Mouse (Mus musculus): ENCODE data around the gene Ctsk. TPM values are rescaled to one million over a fixed set of nuclear protein-coding genes. Genes with fewer than 3 reads are reported as not detected.

The Ctsk gene
- polyA plus RNA-seq, 2 experiments = 65.1 to 103 TPM

DNA sequence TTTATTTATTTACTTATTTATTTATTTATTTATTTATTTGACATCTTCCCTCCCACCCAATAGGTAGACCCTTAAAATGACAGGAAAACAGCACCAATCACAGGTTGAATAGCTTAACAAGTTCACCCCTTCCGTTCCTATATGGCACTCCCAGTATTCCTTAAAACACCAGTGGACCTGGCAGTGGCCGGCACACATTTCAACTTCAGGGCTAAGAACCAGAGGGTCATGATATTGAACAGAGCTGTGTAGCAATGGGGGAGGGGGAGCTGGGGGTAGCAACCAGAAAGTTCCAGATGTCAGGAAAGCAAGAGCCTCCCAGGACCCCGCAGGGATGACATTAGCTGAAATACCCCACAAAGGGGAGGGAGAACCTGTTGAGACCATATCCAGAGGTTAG, 21.0 kb downstream of the Ctsk start:
- no peak overlapping the region for H3K9ac ChIP-seq (ENCODE audit: low read depth, low read length, severe bottlenecking)
- H3K27me3 ChIP-seq (ENCODE audit: control insufficient read depth, insufficient read depth, low read length) = no peaks in the 10 kb centered on the region
- H3K4me2 ChIP-seq (replicated peaks; ENCODE audit: low read depth, low read length, severe bottlenecking) = no peak overlapping the region
- peaks cover 3% of the 10 kb centered on the region; the same call in 1 of the 2 replicates for H3K4me1 ChIP-seq (ENCODE audit: control insufficient read depth, insufficient read depth, low read length)
- 77% methylated on average over 3 of the region's 3 CpGs for WGBS
- no peak for TF ChIP-seq POLR2A (IDR thresholded peaks at IDR 0.05; ENCODE audit: borderline replicate concordance, extremely low read depth, insufficient read depth, insufficient read length)
- H3K27ac ChIP-seq (replicated peaks; ENCODE audit: low read depth, low read length) = no peak overlapping the region
- no peak overlapping the region for H3K4me3 ChIP-seq (replicated peaks; ENCODE audit: low read length)
- no peak for DNase-seq (ENCODE audit: low spot score)
- no peak for ATAC-seq (ENCODE audit: low FRiP score, low read depth)
- no peaks in the 10 kb centered on the region for H3K9me3 ChIP-seq (ENCODE audit: control insufficient read depth, low read length)
- no peaks in the 10 kb centered on the region for H3K36me3 ChIP-seq (ENCODE audit: control insufficient read depth, insufficient read depth, low read length)

DNA sequence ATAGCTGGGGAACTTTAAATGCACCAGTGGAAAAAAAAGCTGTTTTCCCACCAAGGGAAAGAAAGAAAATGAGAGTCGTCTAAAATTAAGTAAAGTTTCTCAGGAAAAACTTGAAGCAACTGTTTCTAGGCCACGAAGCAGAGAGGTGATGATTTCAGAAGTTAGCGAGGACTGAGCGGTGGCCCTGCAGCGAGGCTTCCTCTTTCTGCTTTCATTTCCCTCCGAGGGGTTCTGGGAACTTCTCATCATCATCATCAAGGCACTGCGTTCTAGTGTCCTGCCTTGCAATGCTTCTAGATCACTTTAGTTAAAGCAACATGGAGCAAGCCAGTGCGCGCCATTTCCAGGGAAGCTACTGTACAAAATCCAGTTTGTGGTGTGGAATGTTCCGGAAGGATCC, 22.1 kb downstream of the Ctsk start:
- no peak for ATAC-seq (ENCODE audit: low FRiP score, low read depth)
- no peak for DNase-seq (ENCODE audit: low spot score)
- H3K9me3 ChIP-seq (ENCODE audit: control insufficient read depth, low read length) = no peaks in the 10 kb centered on the region
- 87% methylated on average over 10 of the region's 10 CpGs for WGBS
- no peak overlapping the region for H3K4me3 ChIP-seq (replicated peaks; ENCODE audit: low read length)
- H3K36me3 ChIP-seq (ENCODE audit: control insufficient read depth, insufficient read depth, low read length) = no peaks in the 10 kb centered on the region
- TF ChIP-seq POLR2A (IDR thresholded peaks at IDR 0.05; ENCODE audit: borderline replicate concordance, extremely low read depth, insufficient read depth, insufficient read length) = no peak
- H3K27me3 ChIP-seq (ENCODE audit: control insufficient read depth, insufficient read depth, low read length) = no peaks in the 10 kb centered on the region
- H3K27ac ChIP-seq (replicated peaks; ENCODE audit: low read depth, low read length) = no peak overlapping the region
- no peak overlapping the region for H3K9ac ChIP-seq (ENCODE audit: low read depth, low read length, severe bottlenecking)
- no peak overlapping the region for H3K4me2 ChIP-seq (replicated peaks; ENCODE audit: low read depth, low read length, severe bottlenecking)
- peaks cover 3% of the 10 kb centered on the region; the same call in 1 of the 2 replicates for H3K4me1 ChIP-seq (ENCODE audit: control insufficient read depth, insufficient read depth, low read length)

DNA sequence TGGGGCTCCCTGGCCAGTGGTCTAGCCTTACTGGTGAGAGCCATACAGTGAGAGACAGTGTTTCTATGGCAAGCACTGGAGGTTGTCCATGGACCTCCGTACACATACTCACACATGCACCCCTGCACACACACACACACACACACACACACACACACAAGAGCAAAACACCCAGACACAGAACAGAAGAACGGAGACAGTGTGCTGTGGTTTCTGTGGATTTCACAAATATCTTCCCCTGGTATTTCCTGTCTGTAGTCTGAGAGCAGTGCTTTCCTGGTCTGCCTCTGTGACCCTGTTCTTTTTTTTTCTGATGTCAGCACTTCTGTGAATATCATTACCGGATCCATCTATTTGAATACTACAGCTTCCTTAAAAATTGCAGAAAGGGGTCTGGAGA, 24.6 kb downstream of the Ctsk start:
- Histone ChIP-seq H3K27me3 (ENCODE audit: control insufficient read depth, insufficient read depth, low read length) (no peaks in the 10 kb centered on the region), H3K4me3 (replicated peaks; ENCODE audit: low read length) (no peak overlapping the region), H3K9ac (ENCODE audit: low read depth, low read length, severe bottlenecking) (no peak overlapping the region), H3K4me1 (ENCODE audit: control insufficient read depth, insufficient read depth, low read length) (no peaks in the 10 kb centered on the region), H3K27ac (replicated peaks; ENCODE audit: low read depth, low read length) (no peak overlapping the region), H3K4me2 (replicated peaks; ENCODE audit: low read depth, low read length, severe bottlenecking) (no peak overlapping the region), H3K36me3 (ENCODE audit: control insufficient read depth, insufficient read depth, low read length) (no peaks in the 10 kb centered on the region), H3K9me3 (ENCODE audit: control insufficient read depth, low read length) (no peaks in the 10 kb centered on the region)
- WGBS = 65% methylated on average over 3 of the region's 3 CpGs
- no peak for DNase-seq (ENCODE audit: low spot score)
- no peak for TF ChIP-seq POLR2A (IDR thresholded peaks at IDR 0.05; ENCODE audit: borderline replicate concordance, extremely low read depth, insufficient read depth, insufficient read length)
- no peak for ATAC-seq (ENCODE audit: low FRiP score, low read depth)

DNA sequence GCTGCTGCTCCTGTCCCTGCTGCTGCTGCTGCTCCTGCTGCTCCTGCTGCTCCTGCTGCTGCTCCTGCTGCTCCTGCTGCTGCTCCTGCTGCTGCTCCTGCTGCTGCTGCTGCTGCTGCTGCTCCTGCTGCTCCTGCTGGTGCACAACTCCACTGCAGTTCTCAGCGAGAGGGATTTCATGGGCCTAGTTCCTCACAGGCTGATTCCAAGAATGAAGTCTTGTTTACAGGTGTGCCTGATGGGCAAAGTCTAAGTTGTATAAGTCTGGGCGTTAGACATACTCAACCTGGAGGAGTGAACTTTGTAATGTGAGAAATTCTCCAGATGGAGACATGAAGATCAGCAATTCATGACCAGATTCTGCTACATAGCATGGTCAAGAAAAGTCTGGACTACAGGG, 25.6 kb downstream of the Ctsk start:
- ATAC-seq (ENCODE audit: low FRiP score, low read depth) = no peak
- no peak overlapping the region for H3K9ac ChIP-seq (ENCODE audit: low read depth, low read length, severe bottlenecking)
- DNase-seq (ENCODE audit: low spot score) = no peak
- H3K27me3 ChIP-seq (ENCODE audit: control insufficient read depth, insufficient read depth, low read length) = no peaks in the 10 kb centered on the region
- no peak for TF ChIP-seq POLR2A (IDR thresholded peaks at IDR 0.05; ENCODE audit: borderline replicate concordance, extremely low read depth, insufficient read depth, insufficient read length)
- no peaks in the 10 kb centered on the region for H3K36me3 ChIP-seq (ENCODE audit: control insufficient read depth, insufficient read depth, low read length)
- H3K27ac ChIP-seq (replicated peaks; ENCODE audit: low read depth, low read length) = no peak overlapping the region
- H3K4me3 ChIP-seq (replicated peaks; ENCODE audit: low read length) = no peak overlapping the region
- no peak overlapping the region for H3K4me2 ChIP-seq (replicated peaks; ENCODE audit: low read depth, low read length, severe bottlenecking)
- no peaks in the 10 kb centered on the region for H3K4me1 ChIP-seq (ENCODE audit: control insufficient read depth, insufficient read depth, low read length)
- WGBS = 71% methylated on average over 2 of the region's 2 CpGs
- no peaks in the 10 kb centered on the region for H3K9me3 ChIP-seq (ENCODE audit: control insufficient read depth, low read length)

DNA sequence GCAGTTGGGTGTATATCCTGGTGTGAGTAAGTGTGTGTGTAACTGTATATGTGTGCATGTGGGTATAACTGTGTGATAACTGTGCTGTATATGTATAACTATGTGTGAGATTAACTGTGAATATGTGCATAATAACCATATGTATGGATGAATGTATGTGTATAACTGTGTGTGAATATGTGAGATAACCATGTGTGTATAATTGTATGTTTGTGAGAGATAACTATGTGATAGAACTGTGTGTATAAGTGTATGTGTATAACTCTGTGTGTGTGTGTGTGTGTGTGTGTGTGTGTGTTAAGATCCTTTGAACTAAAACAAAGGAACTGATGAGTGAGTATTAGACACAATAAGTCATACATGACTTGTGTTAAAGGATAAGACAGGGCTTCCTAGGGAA, 27.1 kb downstream of the Ctsk start:
- H3K9me3 ChIP-seq (ENCODE audit: control insufficient read depth, low read length) = no peaks in the 10 kb centered on the region
- ATAC-seq (ENCODE audit: low FRiP score, low read depth) (no peak), DNase-seq (ENCODE audit: low spot score) (no peak)
- no peak overlapping the region for H3K27ac ChIP-seq (replicated peaks; ENCODE audit: low read depth, low read length)
- no peak overlapping the region for H3K4me2 ChIP-seq (replicated peaks; ENCODE audit: low read depth, low read length, severe bottlenecking)
- no peak for TF ChIP-seq POLR2A (IDR thresholded peaks at IDR 0.05; ENCODE audit: borderline replicate concordance, extremely low read depth, insufficient read depth, insufficient read length)
- no peaks in the 10 kb centered on the region for H3K36me3 ChIP-seq (ENCODE audit: control insufficient read depth, insufficient read depth, low read length)
- no peaks in the 10 kb centered on the region for H3K27me3 ChIP-seq (ENCODE audit: control insufficient read depth, insufficient read depth, low read length)
- no peak overlapping the region for H3K4me3 ChIP-seq (replicated peaks; ENCODE audit: low read length)
- no peak overlapping the region for H3K9ac ChIP-seq (ENCODE audit: low read depth, low read length, severe bottlenecking)
- H3K4me1 ChIP-seq (ENCODE audit: control insufficient read depth, insufficient read depth, low read length) = no peaks in the 10 kb centered on the region

DNA sequence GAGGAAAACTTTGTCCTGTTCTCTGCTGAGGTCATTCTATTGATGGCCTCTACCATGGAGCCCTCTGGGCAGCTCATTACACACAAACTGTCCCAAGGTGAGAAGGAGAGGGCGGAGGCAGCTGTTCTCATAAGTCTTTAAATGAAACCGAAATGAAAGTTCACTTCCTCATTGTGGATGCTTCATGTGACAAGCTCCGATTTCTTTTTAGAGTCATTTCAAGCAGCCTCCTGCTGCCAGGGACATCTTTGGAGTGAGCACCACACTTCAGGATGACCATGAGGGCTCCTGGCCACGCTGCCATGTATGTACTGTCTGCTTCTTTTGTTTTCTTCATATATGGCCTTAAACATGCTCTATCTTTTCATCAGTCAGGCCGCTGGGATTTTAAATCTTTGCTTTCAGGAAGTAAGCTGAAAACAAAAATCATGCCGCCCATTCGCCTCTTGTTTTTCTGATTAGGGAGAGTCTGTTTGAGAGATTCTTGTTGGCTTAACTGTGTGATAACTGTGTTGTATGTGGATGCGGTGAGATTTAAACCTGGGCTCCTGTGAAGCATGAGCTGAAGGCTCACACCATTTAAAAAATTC, 27.7 kb downstream of the Ctsk start, which contains the start of gene Ctss:
Gene Ctss (plus strand): TSS at position 165 of the 590 bp plus-strand sequence.
- no peaks in the 10 kb centered on the region for H3K36me3 ChIP-seq (ENCODE audit: control insufficient read depth, insufficient read depth, low read length)
- no peaks in the 10 kb centered on the region for H3K27me3 ChIP-seq (ENCODE audit: control insufficient read depth, insufficient read depth, low read length)
- 83% methylated on average over 8 of the region's 8 CpGs for WGBS
- DNase-seq (ENCODE audit: low spot score) (no peak), ATAC-seq (ENCODE audit: low FRiP score, low read depth) (no peak)
- H3K9ac ChIP-seq (ENCODE audit: low read depth, low read length, severe bottlenecking) = no peak within 1 kb of the TSS
- H3K9me3 ChIP-seq (ENCODE audit: control insufficient read depth, low read length) = no peaks in the 10 kb centered on the region
- H3K4me3 ChIP-seq (replicated peaks; ENCODE audit: low read length) = no peak within 1 kb of the TSS
- H3K27ac ChIP-seq (replicated peaks; ENCODE audit: low read depth, low read length) = no peak within 1 kb of the TSS
- H3K4me1 ChIP-seq (ENCODE audit: control insufficient read depth, insufficient read depth, low read length) = no peaks in the 10 kb centered on the region
- TF ChIP-seq POLR2A (IDR thresholded peaks at IDR 0.05; ENCODE audit: borderline replicate concordance, extremely low read depth, insufficient read depth, insufficient read length) = no peak
- no peak within 1 kb of the TSS for H3K4me2 ChIP-seq (replicated peaks; ENCODE audit: low read depth, low read length, severe bottlenecking)

Data from limb, embryonic 14.5 days (tissue).